Mouse (Mus musculus) bone marrow, adult 2 months (tissue): ENCODE measurements at regions not wholly inside any gene's neighbourhood (a gene's known extent, or its start where the extent isn't known, plus 50 kb on each side); places are given as distances from the start of the nearest gene placed in this dataset.

Source experiments
- CTCF ChIP-seq: fragments of 200-500 bp; IDR thresholded peaks from 2 replicates; pipeline ENCODE4 v1.5.1; 2011; ENCODE audit warnings: low read length, control low read depth; ENCODE audit not compliant: control insufficient read depth, insufficient read depth
- POLR2A ChIP-seq: fragments of 200-500 bp; IDR thresholded peaks from 2 replicates; pipeline ENCODE4 v1.6.1; 2011; ENCODE audit warnings: low read depth, mild to moderate bottlenecking, control low read depth, low read length, borderline replicate concordance; ENCODE audit not compliant: control insufficient read depth

- TF ChIP-seq POLR2A, result no peak
- TF ChIP-seq CTCF, result no peak
Measured at GRCm38 (mm10) chr17:64941555-64941954, 105.7 kb upstream of the 4930583I09Rik start.
